Mouse (Mus musculus) midbrain, postnatal 0 days (tissue): ENCODE measurements around the gene Arid3c. TPM values are rescaled to one million over a fixed set of nuclear protein-coding genes. Genes with fewer than 3 reads are reported as not detected.
"Not testable (repeated sequence)": the region's sequence is repeated elsewhere in the genome, so short reads cannot be mapped to it uniquely, and the experiment has no call there.

ENCODE experiments used
- ATAC-seq: fragments of 200-750 bp; cut with Nextera tagmentation; 2 replicates; pipeline ENCODE4 v1.8.0; 2017; ENCODE audit warnings: moderate number of reproducible peaks, mild to moderate bottlenecking, moderate TSS enrichment, moderate library complexity; ENCODE audit not compliant: low FRiP score
- DNase-seq: peaks from one replicate; pipeline ENCODE4 v3.0.0-alpha.2; 2015; ENCODE audit warnings: low spot score
- H3K27ac ChIP-seq: fragments of 300-500 bp; sonication (generic); 2 replicates; pipeline ENCODE4 v1.5.1; 2014; ENCODE audit warnings: low read depth, mild to moderate bottlenecking, low read length, mixed read lengths
- H3K27me3 ChIP-seq: fragments of 300-500 bp; sonication (generic); 2 replicates; pipeline ENCODE4 v1.6.1; 2014; ENCODE audit warnings: low read length, control low read depth, mixed read lengths; ENCODE audit not compliant: insufficient read depth
- H3K36me3 ChIP-seq: fragments of 300-500 bp; sonication (generic); 2 replicates; pipeline ENCODE4 v1.6.1; 2014; ENCODE audit warnings: low read length, control low read depth, mixed read lengths; ENCODE audit not compliant: insufficient read depth
- H3K4me1 ChIP-seq: fragments of 300-500 bp; sonication (generic); 2 replicates; pipeline ENCODE4 v1.6.1; 2014; ENCODE audit warnings: mild to moderate bottlenecking, control low read depth, antibody characterized with exemption, low read length, mixed read lengths; ENCODE audit not compliant: insufficient read depth
- H3K4me2 ChIP-seq: fragments of 300-500 bp; sonication (generic); 2 replicates; pipeline ENCODE4 v1.6.1; 2014; ENCODE audit warnings: low read depth, mild to moderate bottlenecking, low read length, mixed read lengths; ENCODE audit not compliant: poor library complexity, severe bottlenecking
- H3K4me3 ChIP-seq: fragments of 300-500 bp; sonication (generic); 2 replicates; pipeline ENCODE4 v1.5.1; 2014; ENCODE audit warnings: low read depth, mild to moderate bottlenecking, low read length, moderate library complexity
- H3K9ac ChIP-seq: fragments of 300-500 bp; sonication (generic); replicated peaks from 2 replicates; pipeline ENCODE4 v1.6.1; 2014; ENCODE audit warnings: mild to moderate bottlenecking, low read length, moderate library complexity, mixed read lengths; ENCODE audit not compliant: poor library complexity, severe bottlenecking
- H3K9me3 ChIP-seq: fragments of 300-500 bp; sonication (generic); 2 replicates; pipeline ENCODE4 v1.6.1; 2016; ENCODE audit warnings: low read length, control low read depth
- CTCF ChIP-seq: IDR thresholded peaks from 2 replicates; pipeline ENCODE4 v1.5.1; 2016; ENCODE audit warnings: antibody characterized with exemption, mild to moderate bottlenecking
- WGBS: fragments of 180-500 bp; shearing (Covaris S2); extraction: QIAGEN DNeasy Blood & Tissue Kit; methylation state at CpG from one replicate; pipeline ENCODE4 v1.1.7; 2014; 5-methylcytosine and 5-hydroxymethylcytosine counted together
- polyA plus RNA-seq: library from polyadenylated mRNA; unstranded; fragments of >200 nt; fragmentation: Nextera tagmentation; extraction: Ambion mirVana; gene quantifications from 2 replicates; pipeline ENCODE4 v1.2.1, GENCODE M21; 2015
- total RNA-seq: library from RNA; depleted of rRNA; stranded (reverse); fragments of >200 nt; gene quantifications from 2 replicates; pipeline ENCODE4 v1.2.3, GENCODE M21; 2014

The Arid3c gene
- total and polyA plus RNA-seq, 2 experiments from 2014 or later, result 0.27 to 0.48 TPM

DNA sequence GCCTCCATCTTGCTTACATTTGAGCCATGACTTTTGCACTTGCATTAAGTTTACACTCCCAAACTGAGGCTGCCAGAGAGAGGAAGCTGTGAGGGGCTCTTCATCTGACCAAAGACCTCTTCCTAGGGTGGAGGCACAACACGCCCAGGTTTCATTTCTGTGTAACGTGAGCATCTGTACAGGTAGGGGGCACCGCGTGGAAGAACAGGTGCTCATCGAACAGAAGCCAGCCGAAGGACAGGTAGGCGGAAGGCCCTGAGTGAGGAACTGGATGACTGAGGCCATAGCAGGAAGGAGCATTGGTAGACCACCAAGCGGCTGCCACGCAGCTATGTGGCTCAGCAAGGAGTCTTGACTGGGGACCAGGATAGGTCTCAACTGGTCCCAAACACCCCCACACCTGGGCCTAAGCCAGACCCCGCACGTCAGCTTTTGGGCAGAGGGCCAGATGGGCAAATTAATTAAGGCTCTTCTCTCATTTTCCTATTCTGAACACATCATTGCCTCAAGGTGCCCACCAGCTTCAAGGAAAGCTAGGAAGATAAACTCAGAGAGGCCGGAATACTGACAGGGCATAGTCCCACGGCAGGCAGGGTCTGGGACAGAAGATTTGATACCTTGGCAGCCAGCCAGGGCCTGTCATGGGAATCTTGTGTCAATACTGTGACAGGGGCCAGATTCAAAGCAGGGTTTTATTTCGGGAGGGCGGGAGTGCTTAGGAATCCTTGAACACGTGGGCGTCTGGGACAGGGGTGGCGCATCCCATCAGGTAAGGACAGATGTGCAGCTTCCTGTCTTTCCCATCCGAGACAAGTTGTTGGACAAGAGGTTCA lies 24.8 kb downstream of the Arid3c start:
- Histone ChIP-seq H3K9me3 (no peaks in the 10 kb centered on the region), H3K36me3 (no peaks in the 10 kb centered on the region), H3K27me3 (no peaks in the 10 kb centered on the region), H3K4me2 (peak overlapping the region; percentile 28; the same call in 1 of the 2 replicates), H3K4me3 (no peak overlapping the region), H3K27ac (no peak overlapping the region), H3K9ac (no peak overlapping the region; the same call in 1 of the 2 replicates), H3K4me1 (peaks cover 8% of the 10 kb centered on the region; the same call in 1 of the 2 replicates)
- no peak for DNase-seq
- no peak for ATAC-seq
- TF ChIP-seq CTCF, result no peak
- 47% methylated on average over 19 of the region's 19 CpGs for WGBS

DNA sequence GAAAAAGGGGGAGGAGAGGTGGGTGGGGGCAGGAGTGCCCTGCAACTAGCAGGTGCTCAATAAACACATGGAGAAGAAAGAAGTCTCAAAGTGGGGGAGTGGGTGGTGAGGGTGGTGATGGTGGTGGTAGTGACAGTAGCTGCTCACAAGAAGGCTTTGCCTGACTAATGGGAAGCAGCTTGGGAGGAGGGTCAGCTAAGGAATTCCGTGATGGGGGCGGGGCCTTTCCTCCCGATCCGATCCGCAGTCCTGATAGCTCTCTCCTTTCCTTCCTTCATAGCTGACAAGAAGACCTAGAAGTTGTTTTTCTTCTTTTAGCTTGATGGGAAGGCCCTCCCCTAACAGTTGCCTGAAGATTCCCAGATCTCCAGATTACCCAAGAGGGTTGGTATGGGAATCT lies 26.3 kb downstream of the Arid3c start:
- Histone ChIP-seq H3K4me3 (no peak overlapping the region), H3K27ac (no peak overlapping the region), H3K36me3 (no peaks in the 10 kb centered on the region), H3K9ac (no peak overlapping the region), H3K9me3 (no peaks in the 10 kb centered on the region), H3K4me1 (peaks cover 8% of the 10 kb centered on the region; the same call in 1 of the 2 replicates), H3K27me3 (no peaks in the 10 kb centered on the region), H3K4me2 (no peak overlapping the region)
- no peak for ATAC-seq
- DNase-seq, result no peak
- 15% methylated on average over 5 of the region's 5 CpGs for WGBS
- no peak for TF ChIP-seq CTCF

DNA sequence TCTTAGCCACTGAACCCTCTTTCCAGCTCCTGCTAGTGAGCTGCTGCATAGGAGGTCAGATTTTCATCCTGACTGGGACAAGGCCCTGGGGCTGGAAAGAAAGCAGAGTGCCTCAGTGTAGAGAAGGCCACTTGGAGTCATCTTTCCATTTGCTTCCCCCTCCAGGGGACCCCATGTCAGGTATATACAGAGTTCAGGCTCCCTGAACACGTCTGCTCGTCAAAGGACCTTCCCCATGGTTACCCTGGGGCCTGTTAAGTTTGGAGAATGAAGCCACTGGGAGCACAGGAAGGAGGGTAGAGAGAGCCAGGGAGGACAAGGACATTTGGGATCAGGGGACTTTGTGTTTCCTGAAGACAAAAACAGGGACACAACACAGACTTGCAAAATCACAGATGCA lies 28.7 kb downstream of the Arid3c start:
- H3K4me1 ChIP-seq, H3K27me3 ChIP-seq, H3K9ac ChIP-seq, H3K4me3 ChIP-seq, H3K9me3 ChIP-seq, DNase-seq, H3K4me2 ChIP-seq, H3K36me3 ChIP-seq, ATAC-seq, H3K27ac ChIP-seq: not testable (repeated sequence)
- WGBS, result 76% methylated on average over 2 of the region's 2 CpGs

DNA sequence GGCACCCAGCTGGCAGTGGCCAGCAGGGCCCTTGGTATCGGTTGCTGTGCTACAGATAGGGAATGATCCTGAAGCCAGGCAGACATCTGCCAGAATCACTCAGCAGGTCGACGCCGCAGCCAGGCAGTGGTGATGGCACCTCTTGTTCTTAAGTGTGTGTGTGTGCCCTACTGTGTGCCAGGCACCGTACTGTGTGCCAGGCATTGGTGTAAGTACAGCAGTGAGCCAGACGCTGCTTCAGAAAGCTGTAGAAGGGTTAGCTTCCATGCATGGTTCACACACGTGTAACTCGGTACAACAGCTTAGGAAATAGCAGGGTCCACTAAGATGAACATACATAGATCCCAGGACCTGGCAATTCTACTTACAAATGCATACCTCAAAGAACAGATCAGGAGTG lies 30.7 kb downstream of the Arid3c start:
- ATAC-seq, result not testable (repeated sequence)

DNA sequence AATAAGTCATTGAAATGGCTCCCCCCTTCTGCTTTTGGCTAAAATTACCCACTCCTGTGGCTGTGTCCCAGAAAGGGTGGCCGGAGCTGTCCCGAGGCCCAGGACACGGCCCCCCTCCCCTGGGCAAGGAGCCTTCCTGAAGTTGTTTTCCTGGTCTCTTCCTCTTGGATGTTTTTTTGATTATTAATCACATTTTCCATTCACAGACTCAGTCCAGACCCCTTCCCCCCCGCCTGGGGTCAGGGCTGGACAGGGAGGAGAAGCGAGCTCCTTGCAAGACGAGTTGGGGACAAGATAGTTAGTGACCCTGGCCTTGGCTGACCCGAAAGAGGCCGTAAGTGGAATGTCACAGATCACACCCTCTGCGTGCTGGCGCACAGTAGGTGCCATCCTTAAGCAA lies 31.2 kb downstream of the Arid3c start, which contains the start of gene Il11ra1:
Gene Il11ra1, plus strand, starts transcription at position 207 of the 400 bp plus-strand sequence.
- not testable (repeated sequence) for H3K9ac ChIP-seq, H3K4me2 ChIP-seq, H3K4me3 ChIP-seq, H3K36me3 ChIP-seq, H3K27me3 ChIP-seq, H3K4me1 ChIP-seq, H3K9me3 ChIP-seq, DNase-seq, H3K27ac ChIP-seq, ATAC-seq
- WGBS, result 86% methylated on average over 10 of the region's 10 CpGs

More for the DNA sequence above, 30.7 kb downstream of the Arid3c start:
- not testable (repeated sequence) for H3K4me1 ChIP-seq, H3K36me3 ChIP-seq, H3K9me3 ChIP-seq, H3K4me3 ChIP-seq, H3K4me2 ChIP-seq, DNase-seq, H3K9ac ChIP-seq, H3K27me3 ChIP-seq, H3K27ac ChIP-seq
- WGBS, result 92% methylated on average over 2 of the region's 8 CpGs

DNA sequence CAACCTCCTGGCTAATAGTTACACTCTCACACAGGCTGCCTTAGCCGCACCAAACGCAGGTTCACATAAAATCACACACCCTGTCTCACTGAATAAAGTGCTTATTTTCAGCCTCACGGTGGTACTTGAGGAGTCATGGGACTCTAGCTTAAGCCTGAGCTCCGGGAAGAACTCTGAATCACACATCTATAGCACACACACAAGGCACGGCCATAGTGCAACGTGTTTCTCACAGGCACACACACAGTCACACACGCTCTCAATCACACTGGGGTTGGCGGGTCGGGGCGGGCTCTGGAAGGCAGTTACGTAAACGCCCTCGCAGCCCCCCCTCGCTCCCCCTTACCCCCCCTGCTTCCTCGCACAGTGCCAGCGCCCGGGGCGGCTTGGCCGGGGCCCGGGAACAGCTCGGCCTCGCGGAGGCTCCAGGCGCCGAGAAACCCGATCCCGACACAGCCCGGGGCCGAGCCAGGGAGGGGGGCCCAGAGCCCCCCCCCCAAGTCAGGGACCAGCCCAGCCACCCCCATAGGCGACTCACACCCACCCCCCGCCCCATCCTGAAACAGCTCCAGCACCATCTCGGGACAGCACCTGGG lies 32.4 kb downstream of the Arid3c start:
- WGBS, result 25% methylated on average over 5 of the region's 32 CpGs
- H3K27ac ChIP-seq, ATAC-seq, H3K36me3 ChIP-seq, DNase-seq, H3K9ac ChIP-seq, H3K9me3 ChIP-seq, H3K27me3 ChIP-seq, H3K4me2 ChIP-seq, H3K4me1 ChIP-seq, H3K4me3 ChIP-seq: not testable (repeated sequence)
